8 mouse cellular contexts compared by ENCODE assay signal in genomic region chr12:3833059-3833760, GRCm38 (mm10). TPM values are rescaled to one million over a fixed set of nuclear protein-coding genes. Genes with fewer than 3 reads are reported as not detected.
DNase-seq lines count a peak whose midpoint lies in the region; ATAC-seq and TF ChIP-seq lines count a peak whose summit lies in the region.

No protein-coding gene starts in this region.

- DNase-seq in adrenal gland, adult 2 months, result peak; percentile 9
- no peak for DNase-seq in adrenal gland, postnatal 25 days
- DNase-seq in lung, postnatal 0 days (ENCODE audit: low spot score), result no peak
- DNase-seq in lung, adult 2 months, result no peak
- no peak for DNase-seq in limb, embryonic 10.5 days (ENCODE audit: low spot score)
- no peak for DNase-seq in layer of hippocampus, postnatal 25 days (ENCODE audit: extremely low spot score in 1 of 2, low spot score in 1 of 2)
- no peak for DNase-seq in left cerebral cortex, adult 8-10 months (ENCODE audit: low spot score in 2 of 2)

- H3K9me3 ChIP-seq in lung, postnatal 0 days (ENCODE audit: low read length), result no peaks in the 10 kb centered on the region
- H3K9me3 ChIP-seq in limb, embryonic 10.5 days (replicated peaks), result no peaks in the 10 kb centered on the region
- H3K9me3 ChIP-seq in stomach, embryonic 15.5 days, result no peaks in the 10 kb centered on the region

- no peaks in the 10 kb centered on the region for H3K27me3 ChIP-seq in lung, postnatal 0 days (replicated peaks; ENCODE audit: insufficient read depth, low read length)
- H3K27me3 ChIP-seq in limb, embryonic 10.5 days (ENCODE audit: low read depth, poor library complexity, severe bottlenecking), result peaks cover 10% of the 10 kb centered on the region
- H3K27me3 ChIP-seq in stomach, embryonic 15.5 days (replicated peaks), result no peaks in the 10 kb centered on the region

- H3K9ac ChIP-seq in lung, postnatal 0 days (replicated peaks; ENCODE audit: low read depth), result no peak overlapping the region
- no peak overlapping the region for H3K9ac ChIP-seq in stomach, embryonic 15.5 days

- H3K4me2 ChIP-seq in lung, postnatal 0 days (replicated peaks; ENCODE audit: low read depth, low read length), result peak overlapping the region; percentile 47; the same call in 1 of the 2 replicates
- peak overlapping the region; percentile 51 for H3K4me2 ChIP-seq in stomach, embryonic 15.5 days

- H3K36me3 ChIP-seq in lung, postnatal 0 days (ENCODE audit: insufficient read depth, low read length), result no peaks in the 10 kb centered on the region
- peaks cover 28% of the 10 kb centered on the region for H3K36me3 ChIP-seq in limb, embryonic 10.5 days
- peaks cover 7% of the 10 kb centered on the region; the same call in 1 of the 2 replicates for H3K36me3 ChIP-seq in stomach, embryonic 15.5 days

- WGBS in lung, postnatal 0 days, result 46% methylated on average over 7 of the region's 7 CpGs
- WGBS in lung, adult 2 months, result 47% methylated on average over 7 of the region's 7 CpGs
- 59% methylated on average over 7 of the region's 7 CpGs for whole genome bisulfite sequencing in limb, embryonic 10.5 days
- WGBS in stomach, embryonic 15.5 days, result 42% methylated on average over 7 of the region's 7 CpGs

- peak overlapping the region; percentile 80 for H3K27ac ChIP-seq in lung, postnatal 0 days (ENCODE audit: low read length)
- H3K27ac ChIP-seq in limb, embryonic 10.5 days, result peak overlapping the region; percentile 86
- peak overlapping the region; percentile 85 for H3K27ac ChIP-seq in stomach, embryonic 15.5 days

- H3K4me3 ChIP-seq in lung, postnatal 0 days (ENCODE audit: low read depth, low read length), result no peak overlapping the region
- H3K4me3 ChIP-seq in lung, adult 2 months (replicated peaks; ENCODE audit: extremely low read depth, low read depth, low read length), result no peak overlapping the region
- peak overlapping the region; percentile 38 for H3K4me3 ChIP-seq in limb, embryonic 10.5 days
- peak overlapping the region; percentile 14 for H3K4me3 ChIP-seq in stomach, embryonic 15.5 days (replicated peaks)

- TF ChIP-seq POLR2A in lung, adult 2 months (IDR thresholded peaks at IDR 0.05; ENCODE audit: borderline replicate concordance, extremely low read depth, low read depth, low read length), result no peak

- no peak for TF ChIP-seq CTCF in lung, postnatal 0 days (IDR thresholded peaks at IDR 0.05)
- no peak for TF ChIP-seq CTCF in lung, adult 2 months (IDR thresholded peaks at IDR 0.05; ENCODE audit: insufficient read depth, low read length)

- peaks cover 28% of the 10 kb centered on the region for H3K4me1 ChIP-seq in lung, postnatal 0 days (ENCODE audit: insufficient read depth, low read depth, low read length)
- peaks cover 32% of the 10 kb centered on the region for H3K4me1 ChIP-seq in lung, adult 2 months (ENCODE audit: control insufficient read depth, insufficient read depth, low read length)
- peaks cover 45% of the 10 kb centered on the region for H3K4me1 ChIP-seq in limb, embryonic 10.5 days
- H3K4me1 ChIP-seq in stomach, embryonic 15.5 days, result peaks cover 36% of the 10 kb centered on the region

- TF ChIP-seq EP300 in lung, postnatal 0 days (IDR thresholded peaks at IDR 0.05), result no peak

- peak; percentile 7; the same call in 1 of the 2 replicates for ATAC-seq in lung, postnatal 0 days
- ATAC-seq in stomach, embryonic 15.5 days (ENCODE audit: insufficient read depth, low FRiP score, low read depth), result peak; percentile 19; the same call in 1 of the 2 replicates

RNA-seq across cellular contexts. Expression of gene Dnmt3a, which starts 27.4 kb away (rescaled TPM):
- 10 to 100 TPM; 36.7 to 42.4 TPM for total RNA-seq in adrenal gland, adult 2 months (2021)
- 9.7 and 10.2 TPM in 2 replicates for polyA plus RNA-seq in adrenal gland, adult 2 months (2012; rRNA removed)
- 62.9 and 86.0 TPM in 2 replicates for total RNA-seq in adrenal gland, postnatal 25 days (2021)
- polyA plus RNA-seq in lung, postnatal 0 days (2015; fragmentation: Nextera tagmentation; extraction: Ambion mirVana), result 60.3 and 74.8 TPM in 2 replicates
- polyA plus RNA-seq in lung, adult 2 months (2012; rRNA removed), result 14.6 and 14.7 TPM in 2 replicates
- 221 and 298 TPM in 2 replicates for polyA plus RNA-seq in limb, embryonic 10.5 days (2016; fragmentation: Nextera tagmentation; extraction: Ambion mirVana)
- 126 and 133 TPM in 2 replicates for polyA plus RNA-seq in stomach, embryonic 15.5 days (2015; fragmentation: Nextera tagmentation; extraction: Ambion mirVana)
- 100 to 1,000 TPM in 1 of 2 experiments, 10 to 100 TPM in 1; 91.4 to 116 TPM for total RNA-seq in layer of hippocampus, postnatal 25 days (2021)
- total RNA-seq in left cerebral cortex, adult 8-10 months (2022), result 100 to 1,000 TPM; 101 to 108 (median 103) TPM

Comparison
In these comparisons a context has a peak if more than half of its experiments do, and no peak if none do; other contexts are left out.
1. H3K4me3 ChIP-seq: peak in limb, embryonic 10.5 days (single experiment) and stomach, embryonic 15.5 days (single experiment); none in lung, postnatal 0 days (single experiment) and lung, adult 2 months (single experiment).
2. Peak in every context shown above with its lines, with median percentiles within 50 percentile points of each other: H3K27ac ChIP-seq.